Mouse (Mus musculus) CD4-positive naive resting alpha-beta T cell, adult 57 days (primary cell): Measurements from ENCODE around the gene Slc9a4. TPM values are rescaled to one million over a fixed set of nuclear protein-coding genes. Genes with fewer than 3 reads are reported as not detected.

ENCODE experiments used
- total RNA-seq: library from RNA; stranded (reverse); gene quantifications from one replicate; pipeline ENCODE4 v1.2.4, GENCODE M21; 2023

Gene Slc9a4
- not detected for total RNA-seq

DNA sequence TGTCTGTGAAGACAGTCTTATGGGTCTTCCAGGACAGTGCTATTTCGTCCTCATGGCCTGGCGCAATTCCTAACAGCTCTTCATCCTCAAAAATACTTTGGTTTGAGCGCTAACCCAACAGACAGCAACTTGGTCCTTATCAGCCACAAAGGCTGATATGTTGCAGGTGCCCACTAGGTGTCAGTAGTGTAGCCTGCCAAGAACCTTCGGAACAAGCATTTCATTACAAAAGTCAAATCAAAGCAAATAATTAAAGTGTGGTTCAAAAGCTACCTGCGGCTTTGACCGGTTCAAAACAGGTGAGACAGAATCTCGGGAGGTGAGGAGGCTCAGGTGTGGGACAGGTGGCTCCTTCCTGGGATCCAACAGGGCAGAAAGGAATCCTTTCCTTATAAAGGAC, at the start of gene Slc9a4:
Gene Slc9a4 (plus strand): TSS at position 298 of the 400 bp plus-strand sequence.

Other genes starting within 250 kb of the Slc9a4 start
- 0.18 TPM for gene Il1rl1, start 150.5 kb upstream of the Slc9a4 start, total RNA-seq
- gene Il18r1, start 114.5 kb upstream of the Slc9a4 start, total RNA-seq, result 60.3 TPM
- 4.8 TPM for gene Il18rap, start 64.7 kb upstream of the Slc9a4 start, total RNA-seq
- gene Slc9a2, start 100.5 kb downstream of the Slc9a4 start, total RNA-seq, result not detected
- gene Mfsd9, start 210.6 kb downstream of the Slc9a4 start, total RNA-seq, result 0.62 TPM
- gene Tmem182, start 225.5 kb downstream of the Slc9a4 start, total RNA-seq, result not detected